Mouse (Mus musculus): ENCODE measurements around the gene Zfp638. TPM values are rescaled to one million over a fixed set of nuclear protein-coding genes. Genes with fewer than 3 reads are reported as not detected.
A peak's percentile ranks its signal among the peaks of the same experiment; 100 is the strongest.
"Not testable (repeated sequence)": the region's sequence is repeated elsewhere in the genome, so short reads cannot be mapped to it uniquely, and the experiment has no call there.

The Zfp638 gene
- polyA plus RNA-seq, 1 experiment from 2014 or later = 109 TPM

- peaks cover 45% of the 10 kb centered on the region for H3K36me3 ChIP-seq (replicated peaks)
- H3K9me3 ChIP-seq = no peaks in the 10 kb centered on the region
- H3K4me1 ChIP-seq = no peaks in the 10 kb centered on the region
- no peak overlapping the region for H3K4me2 ChIP-seq
- no peak overlapping the region for H3K27ac ChIP-seq
- H3K27me3 ChIP-seq = no peaks in the 10 kb centered on the region
- no peak overlapping the region for H3K9ac ChIP-seq
- H3K4me3 ChIP-seq (replicated peaks) = no peak overlapping the region
- no peak for ATAC-seq (ENCODE audit: low FRiP score)
These were observed 86.7 kb downstream of the Zfp638 start for GRCm38 (mm10) chr6:83953603-83954002.

DNA sequence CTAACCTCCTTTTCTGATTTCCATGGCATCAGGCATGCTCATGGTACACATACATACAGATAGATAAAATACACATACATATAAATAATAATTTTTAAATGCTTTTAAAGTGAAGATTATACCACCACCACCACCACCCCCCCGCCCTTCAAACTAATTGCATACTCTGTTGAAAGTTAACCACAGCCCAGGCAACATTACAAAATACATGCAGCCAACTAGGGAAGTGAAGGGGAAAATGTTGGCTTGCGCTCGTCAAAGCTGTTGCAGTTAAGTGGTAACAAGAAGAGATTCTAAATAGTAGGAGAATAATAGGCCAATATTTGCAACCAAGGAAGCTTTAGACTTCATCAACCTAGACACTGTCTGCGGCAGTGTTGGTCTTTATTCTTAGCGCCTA, 120.7 kb downstream of the Zfp638 start:
- Histone ChIP-seq H3K36me3 (replicated peaks) (peaks cover 51% of the 10 kb centered on the region), H3K27me3 (no peaks in the 10 kb centered on the region), H3K4me1 (no peaks in the 10 kb centered on the region), H3K9me3 (no peaks in the 10 kb centered on the region), H3K4me3 (replicated peaks) (no peak overlapping the region), H3K9ac (no peak overlapping the region), H3K27ac (no peak overlapping the region), H3K4me2 (no peak overlapping the region)
- 95% methylated on average over 5 of the region's 5 CpGs for WGBS
- ATAC-seq (ENCODE audit: low FRiP score) = no peak

DNA sequence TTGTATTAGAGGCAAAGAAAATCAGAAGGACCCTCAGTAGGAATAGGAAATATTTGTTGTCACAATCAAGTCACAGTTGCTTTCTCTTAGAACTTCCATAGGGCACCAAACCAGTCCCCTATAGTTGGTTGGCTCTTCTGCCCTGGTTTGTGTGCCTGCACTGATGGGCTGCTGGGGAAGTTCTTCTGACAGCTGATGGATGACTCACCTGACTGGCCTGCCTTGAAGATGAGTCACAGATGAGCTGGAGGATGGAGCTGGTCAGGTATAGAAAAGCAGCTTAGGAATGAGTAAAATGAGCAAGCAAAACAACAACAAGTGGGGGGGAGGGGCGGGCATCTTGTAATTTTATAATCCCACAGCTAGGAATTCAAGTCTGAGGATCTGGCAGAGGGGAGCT, 135.8 kb downstream of the Zfp638 start:
- Histone ChIP-seq H3K4me1 (no peaks in the 10 kb centered on the region), H3K27me3 (no peaks in the 10 kb centered on the region), H3K9ac (no peak overlapping the region), H3K4me2 (no peak overlapping the region), H3K4me3 (replicated peaks) (no peak overlapping the region), H3K36me3 (replicated peaks) (peaks cover 17% of the 10 kb centered on the region), H3K27ac (no peak overlapping the region), H3K9me3 (0 out of 2 replicates have a peak, but pooled peaks cover 3% of the 10 kb centered on the region)
- ATAC-seq (ENCODE audit: low FRiP score) = no peak
- 83% methylated on average over 1 of the region's 1 CpGs for WGBS

DNA sequence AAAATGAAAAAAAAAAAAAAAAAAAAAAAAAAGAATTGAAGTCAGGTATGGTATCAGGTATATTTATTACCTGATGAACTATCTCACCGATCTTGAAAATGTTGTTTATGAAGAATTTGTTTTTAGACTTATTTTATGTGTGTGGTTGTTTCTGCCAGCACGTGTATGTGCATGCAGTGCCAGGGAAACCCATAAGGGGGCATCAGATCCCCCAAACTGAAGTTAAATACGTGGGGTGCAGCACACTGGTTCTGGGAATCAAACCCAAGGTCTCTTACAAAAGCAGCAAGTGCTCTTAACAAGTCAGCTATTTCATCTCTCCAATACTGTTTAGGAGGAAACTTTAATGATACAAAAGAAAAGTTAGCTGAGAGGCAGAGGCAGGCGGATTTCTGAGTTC, 137.4 kb downstream of the Zfp638 start:
- H3K4me3 ChIP-seq (replicated peaks) = no peak overlapping the region
- no peak for ATAC-seq (ENCODE audit: low FRiP score)
- peaks cover 13% of the 10 kb centered on the region for H3K27me3 ChIP-seq
- H3K9me3 ChIP-seq = no peaks in the 10 kb centered on the region
- no peak overlapping the region for H3K27ac ChIP-seq
- 85% methylated on average over 4 of the region's 4 CpGs for WGBS
- peaks cover 12% of the 10 kb centered on the region for H3K4me1 ChIP-seq
- no peak overlapping the region for H3K9ac ChIP-seq
- peaks cover 5% of the 10 kb centered on the region; the same call in 1 of the 2 replicates for H3K36me3 ChIP-seq (replicated peaks)
- H3K4me2 ChIP-seq = no peak overlapping the region

GRCm38 (mm10) chr6:84008363-84009171, 141.7 kb downstream of the Zfp638 start, which contains the start of gene Dysf:
Gene Dysf (plus strand): TSS chr6:84008590.
- peak within 1 kb of the TSS; percentile 42 for H3K9ac ChIP-seq
- H3K36me3 ChIP-seq (replicated peaks) = no peaks in the 10 kb centered on the region
- peak within 1 kb of the TSS; percentile 83 for H3K4me2 ChIP-seq
- peaks cover 31% of the 10 kb centered on the region for H3K4me1 ChIP-seq
- H3K27ac ChIP-seq = no peak within 1 kb of the TSS
- peaks cover 17% of the 10 kb centered on the region for H3K27me3 ChIP-seq
- 1% methylated on average over 41 of the region's 41 CpGs for WGBS
- H3K4me3 ChIP-seq (replicated peaks) = peak within 1 kb of the TSS; percentile 44
- H3K9me3 ChIP-seq = no peaks in the 10 kb centered on the region
- ATAC-seq (ENCODE audit: low FRiP score) = 0 out of 2 replicates have a peak, but pooled peaks have one; percentile 20

DNA sequence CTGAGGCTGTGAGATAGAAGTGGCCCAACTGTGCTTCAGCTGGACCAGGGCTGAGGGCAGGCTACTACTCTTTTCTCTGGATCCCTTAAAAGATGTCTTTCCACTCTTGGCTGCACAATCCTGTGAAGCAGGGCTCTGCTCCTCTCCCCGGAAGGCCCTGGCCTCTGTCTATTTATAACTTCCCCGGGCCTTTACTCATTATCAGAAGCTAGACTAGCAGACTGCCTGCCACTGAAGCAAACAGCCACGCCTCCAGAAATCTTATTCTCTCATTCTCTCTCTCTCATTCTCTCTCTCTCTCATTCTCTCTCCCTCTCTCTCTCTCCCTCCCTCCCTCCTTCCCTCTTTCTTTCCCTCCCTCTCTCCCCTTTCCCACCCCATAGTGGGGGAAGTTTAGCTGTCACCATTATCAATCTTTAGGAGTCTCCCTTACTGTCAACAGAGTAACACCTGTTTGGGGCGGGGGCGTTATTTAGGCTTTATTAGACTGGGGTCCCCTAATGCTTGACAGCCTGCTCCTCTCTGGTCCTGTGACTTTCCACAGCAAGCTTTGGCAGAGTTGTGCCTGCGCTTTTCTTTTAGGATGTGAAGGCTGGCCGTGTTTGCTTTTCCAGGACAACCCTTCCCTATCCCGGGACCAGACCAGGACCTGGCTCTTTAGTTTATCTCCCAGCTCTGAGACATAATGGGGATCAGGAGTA, 142.4 kb downstream of the Zfp638 start:
- peak overlapping the region; percentile 83 for H3K4me2 ChIP-seq
- WGBS = 27% methylated on average over 8 of the region's 8 CpGs
- H3K27me3 ChIP-seq = peaks cover 17% of the 10 kb centered on the region
- no peaks in the 10 kb centered on the region for H3K36me3 ChIP-seq (replicated peaks)
- ATAC-seq (ENCODE audit: low FRiP score) = no peak
- H3K27ac ChIP-seq = no peak overlapping the region
- no peaks in the 10 kb centered on the region for H3K9me3 ChIP-seq
- peak overlapping the region; percentile 42; the same call in 1 of the 2 replicates for H3K9ac ChIP-seq
- H3K4me3 ChIP-seq (replicated peaks) = peak overlapping the region; percentile 44
- peaks cover 31% of the 10 kb centered on the region for H3K4me1 ChIP-seq

DNA sequence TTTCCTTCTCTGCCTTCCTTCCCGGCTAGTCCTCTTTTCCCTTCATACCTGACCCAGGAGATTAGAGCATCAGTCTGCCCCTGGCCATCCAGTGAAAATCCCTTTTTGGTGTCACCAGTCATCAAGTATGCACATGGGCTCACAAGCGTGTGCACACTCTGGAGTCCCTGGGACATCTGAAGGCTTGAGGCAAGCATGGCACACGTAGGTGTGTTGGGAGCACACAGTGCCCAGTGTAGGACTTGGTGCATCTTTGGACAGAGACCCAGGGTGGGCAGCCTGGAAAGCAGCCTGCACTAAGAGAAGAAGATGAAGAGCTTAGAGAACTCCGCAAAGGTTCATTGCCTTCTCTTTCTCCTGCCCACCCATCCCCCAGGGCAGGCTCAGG, 143.0 kb downstream of the Zfp638 start:
- ATAC-seq (ENCODE audit: low FRiP score) = no peak
- H3K27ac ChIP-seq = no peak overlapping the region
- no peaks in the 10 kb centered on the region for H3K9me3 ChIP-seq
- no peak overlapping the region for H3K4me2 ChIP-seq
- H3K27me3 ChIP-seq = peaks cover 17% of the 10 kb centered on the region
- no peak overlapping the region for H3K4me3 ChIP-seq (replicated peaks)
- WGBS = 20% methylated on average over 4 of the region's 4 CpGs
- peak overlapping the region; percentile 21; the same call in 1 of the 2 replicates for H3K9ac ChIP-seq
- H3K4me1 ChIP-seq = peaks cover 31% of the 10 kb centered on the region
- no peaks in the 10 kb centered on the region for H3K36me3 ChIP-seq (replicated peaks)

DNA sequence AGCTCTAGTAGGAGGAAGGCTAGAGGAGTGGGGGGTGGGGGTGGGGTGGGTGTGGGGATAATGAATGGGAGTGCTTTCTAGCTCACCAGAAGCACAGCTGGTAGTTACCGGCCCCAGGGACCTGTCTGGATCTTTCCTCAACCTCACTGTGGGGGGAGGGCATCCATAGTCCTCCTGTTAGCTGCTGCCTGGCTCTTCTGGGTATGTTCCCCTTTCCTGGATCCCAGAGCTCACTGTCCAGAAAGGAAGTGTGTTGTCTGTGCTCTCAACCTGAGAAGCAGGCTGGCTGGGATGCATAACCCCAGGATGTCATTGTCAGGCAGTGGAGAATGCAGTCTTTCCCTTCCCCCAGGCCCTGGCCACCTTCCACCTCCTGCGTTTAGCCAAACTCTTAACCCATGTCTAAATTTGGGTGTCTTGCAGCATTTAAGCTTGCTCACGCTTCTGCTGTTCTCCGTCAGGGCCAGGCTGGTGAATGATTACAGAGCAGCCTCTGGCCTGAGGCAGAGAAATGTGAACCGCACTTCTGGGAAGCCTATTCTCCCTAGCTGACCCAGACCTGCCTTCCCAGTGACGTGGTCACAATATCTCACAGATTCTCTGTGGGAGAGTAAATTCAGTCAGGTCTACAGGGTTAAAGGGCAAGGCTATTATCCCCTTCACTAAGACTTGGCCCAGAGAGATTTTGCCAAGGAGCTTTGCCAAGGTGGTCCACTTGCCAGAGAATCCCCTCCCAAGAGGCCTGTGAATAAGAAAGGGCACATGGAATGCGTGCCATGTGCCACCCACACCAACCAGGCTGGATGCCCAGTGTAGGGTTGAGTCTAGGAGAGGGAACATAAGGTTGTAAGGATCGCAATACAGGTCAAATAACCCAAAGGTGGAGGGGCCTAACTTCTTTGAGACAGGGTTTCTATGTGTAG, 143.7 kb downstream of the Zfp638 start:
- 0 out of 2 replicates have a peak overlapping the region, but pooled peaks have one; percentile 8 for H3K27ac ChIP-seq
- H3K9ac ChIP-seq = peak overlapping the region; percentile 21; the same call in 1 of the 2 replicates
- no peak overlapping the region for H3K4me2 ChIP-seq
- H3K9me3 ChIP-seq = no peaks in the 10 kb centered on the region
- no peaks in the 10 kb centered on the region for H3K36me3 ChIP-seq (replicated peaks)
- peaks cover 31% of the 10 kb centered on the region for H3K4me1 ChIP-seq
- H3K4me3 ChIP-seq (replicated peaks) = no peak overlapping the region
- WGBS = 35% methylated on average over 8 of the region's 8 CpGs
- H3K27me3 ChIP-seq = peaks cover 17% of the 10 kb centered on the region
- peak; percentile 23; the same call in 1 of the 2 replicates for ATAC-seq (ENCODE audit: low FRiP score)

DNA sequence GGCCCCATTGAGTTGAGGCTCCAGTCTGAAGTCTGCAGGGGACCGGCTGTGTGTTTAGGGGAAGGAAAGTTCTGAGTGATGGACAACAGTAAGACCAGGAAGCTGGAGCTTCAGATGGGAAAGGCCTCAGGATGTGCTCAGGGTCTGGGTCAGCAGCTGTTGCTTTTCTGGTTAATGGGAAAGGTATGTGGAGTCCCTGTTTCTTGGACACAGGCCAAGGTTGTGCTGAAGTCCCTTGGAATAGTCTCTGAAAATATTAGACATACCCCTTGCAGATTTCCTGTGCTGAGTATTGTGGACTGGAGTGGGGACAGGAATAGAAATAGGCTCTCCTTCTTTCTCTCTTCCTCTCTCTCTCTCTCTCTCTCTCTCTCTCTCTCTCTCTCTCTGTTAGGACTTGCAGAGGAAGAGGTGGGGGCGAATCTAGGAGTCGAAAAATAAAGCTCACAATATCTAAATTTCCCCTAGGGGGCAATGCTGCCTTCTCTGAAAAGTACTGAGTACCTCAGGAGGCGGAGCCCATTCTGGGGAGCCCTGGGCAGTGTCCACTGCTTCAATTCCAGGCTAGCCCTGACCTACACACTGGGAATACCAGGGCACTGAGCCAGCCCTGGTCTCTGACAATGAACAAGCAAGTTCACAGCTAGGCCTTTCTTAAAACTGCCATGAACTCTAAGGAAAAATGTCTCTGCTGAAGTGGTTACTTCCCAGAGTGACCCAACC, 148.2 kb downstream of the Zfp638 start:
- H3K27ac ChIP-seq; H3K9me3 ChIP-seq; H3K36me3 ChIP-seq (replicated peaks); H3K4me3 ChIP-seq (replicated peaks); H3K9ac ChIP-seq; ATAC-seq (ENCODE audit: low FRiP score); H3K4me2 ChIP-seq: not testable (repeated sequence)
- peaks cover 17% of the 10 kb centered on the region for H3K4me1 ChIP-seq
- peaks cover 18% of the 10 kb centered on the region for H3K27me3 ChIP-seq
- WGBS = 53% methylated on average over 4 of the region's 4 CpGs

DNA sequence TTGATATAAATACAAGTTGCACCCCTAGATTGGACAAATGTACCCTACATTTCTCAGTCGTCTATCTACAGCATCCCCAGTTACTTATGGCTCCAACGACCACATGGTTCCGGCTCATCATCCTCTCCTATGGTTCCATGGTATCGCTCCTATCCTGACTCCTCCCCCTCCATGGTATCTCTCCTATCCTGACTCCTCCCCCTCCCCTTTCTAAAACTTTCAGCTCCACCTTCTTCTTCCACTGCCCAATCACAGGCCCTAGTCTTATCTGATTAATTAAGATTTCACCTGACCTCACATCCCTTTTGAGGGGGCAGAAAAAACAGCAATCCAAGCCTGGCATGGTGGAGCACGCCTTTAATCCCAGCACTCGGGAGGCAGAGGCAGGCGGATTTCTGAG, 149.9 kb downstream of the Zfp638 start:
- ATAC-seq (ENCODE audit: low FRiP score) = no peak
- H3K9me3 ChIP-seq = no peaks in the 10 kb centered on the region
- H3K9ac ChIP-seq = no peak overlapping the region
- H3K36me3 ChIP-seq (replicated peaks) = no peaks in the 10 kb centered on the region
- no peak overlapping the region for H3K4me2 ChIP-seq
- WGBS = 88% methylated on average over 7 of the region's 7 CpGs
- H3K4me1 ChIP-seq = peaks cover 9% of the 10 kb centered on the region; the same call in 1 of the 2 replicates
- no peak overlapping the region for H3K27ac ChIP-seq
- H3K27me3 ChIP-seq = peaks cover 29% of the 10 kb centered on the region
- H3K4me3 ChIP-seq (replicated peaks) = no peak overlapping the region

DNA sequence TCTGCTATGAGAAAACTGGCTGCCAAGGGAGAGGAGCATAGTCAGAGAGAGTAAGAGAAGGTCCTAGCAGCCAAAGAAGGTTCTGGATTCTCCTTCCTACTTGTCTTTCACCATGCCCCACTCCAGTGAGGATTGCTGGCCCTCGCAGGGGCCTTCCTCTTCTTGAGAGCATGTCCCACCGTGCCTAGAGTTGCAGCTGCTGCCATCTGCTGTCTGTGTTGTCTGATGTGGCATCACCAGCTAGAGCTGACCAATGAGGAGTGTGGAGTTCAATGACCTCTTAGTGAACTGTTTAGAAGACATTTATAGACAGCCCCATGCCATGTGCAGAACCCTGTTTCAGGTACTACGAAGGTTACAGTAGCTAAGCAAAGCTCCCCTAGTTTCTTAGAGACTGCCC, 150.5 kb downstream of the Zfp638 start:
- 75% methylated on average over 3 of the region's 3 CpGs for WGBS
- Histone ChIP-seq H3K9me3 (no peaks in the 10 kb centered on the region), H3K27ac (no peak overlapping the region), H3K9ac (no peak overlapping the region), H3K36me3 (replicated peaks) (no peaks in the 10 kb centered on the region), H3K4me2 (no peak overlapping the region), H3K27me3 (peaks cover 29% of the 10 kb centered on the region), H3K4me3 (replicated peaks) (no peak overlapping the region), H3K4me1 (peaks cover 7% of the 10 kb centered on the region; the same call in 1 of the 2 replicates)
- ATAC-seq (ENCODE audit: low FRiP score) = no peak
